Mouse (Mus musculus) G1E (cell line): ENCODE data around the gene Apoc2.

Source experiments
- CTCF ChIP-seq: IDR thresholded peaks from 2 replicates; pipeline ENCODE4 v1.5.1; 2012; ENCODE audit warnings: low read depth, low read length, inconsistent platforms, mixed read lengths
- GATA1 ChIP-seq: IDR thresholded peaks from 2 replicates; pipeline ENCODE4 v1.6.1; 2012; ENCODE audit warnings: borderline replicate concordance, low read length, inconsistent platforms, mixed read lengths
- GATA2 ChIP-seq: IDR thresholded peaks from 2 replicates; pipeline ENCODE4 v1.6.1; 2012; ENCODE audit warnings: low read depth, low read length, inconsistent platforms, borderline replicate concordance
- POLR2AphosphoS5 ChIP-seq: IDR thresholded peaks from 2 replicates; pipeline ENCODE4 v1.6.1; 2012; ENCODE audit warnings: low read depth, low read length, inconsistent platforms; ENCODE audit not compliant: insufficient replicate concordance
- TAL1 ChIP-seq: conservative IDR thresholded peaks from 2 replicates; pipeline ENCODE4 v1.6.1; 2012; ENCODE audit warnings: low read depth, low read length, inconsistent platforms, mixed read lengths

- TF ChIP-seq POLR2AphosphoS5 (no peak), CTCF (no peak), GATA1 (no peak), TAL1 (no peak), GATA2 (no peak)
Measured at GRCm38 (mm10) chr7:19716822-19717221, 39.1 kb upstream of the Apoc2 start.
